Mouse (Mus musculus): ENCODE data around the gene Htr3a. TPM values are rescaled to one million over a fixed set of nuclear protein-coding genes. Genes with fewer than 3 reads are reported as not detected.

The Htr3a gene
- total RNA-seq, 2 experiments from 2014 or later: 7.4 to 10.1 TPM

DNA sequence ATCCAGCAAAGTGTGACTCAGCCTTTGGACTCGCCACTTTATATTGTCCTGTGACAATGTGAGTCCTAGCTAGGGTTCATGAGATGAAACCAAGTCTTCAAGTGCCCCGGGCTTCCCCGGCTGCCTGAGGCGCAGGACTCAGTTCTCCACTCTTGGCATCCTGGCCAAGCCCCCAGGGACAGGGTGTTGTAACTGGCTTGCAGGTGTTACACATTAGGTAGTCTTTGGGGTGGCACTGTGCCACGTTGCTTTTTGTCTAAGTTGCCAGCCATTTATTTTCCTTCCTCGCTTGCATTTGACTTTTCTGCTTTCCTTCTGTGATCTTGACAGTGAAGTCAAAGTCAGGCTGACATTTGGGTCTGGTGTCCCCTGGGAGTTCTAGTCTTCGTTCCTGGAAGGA is 53.0 kb downstream of the Htr3a start:
- intact Hi-C loops (cut with DNase I): no loop called here
- DNase-seq (ENCODE audit: low spot score in 2 of 2): no peak

- no peak for DNase-seq (ENCODE audit: low spot score in 2 of 2)
- intact Hi-C loops (cut with DNase I): no loop called here
Measured at GRCm38 (mm10) chr9:48856240-48856639, 54.7 kb downstream of the Htr3a start.

DNA sequence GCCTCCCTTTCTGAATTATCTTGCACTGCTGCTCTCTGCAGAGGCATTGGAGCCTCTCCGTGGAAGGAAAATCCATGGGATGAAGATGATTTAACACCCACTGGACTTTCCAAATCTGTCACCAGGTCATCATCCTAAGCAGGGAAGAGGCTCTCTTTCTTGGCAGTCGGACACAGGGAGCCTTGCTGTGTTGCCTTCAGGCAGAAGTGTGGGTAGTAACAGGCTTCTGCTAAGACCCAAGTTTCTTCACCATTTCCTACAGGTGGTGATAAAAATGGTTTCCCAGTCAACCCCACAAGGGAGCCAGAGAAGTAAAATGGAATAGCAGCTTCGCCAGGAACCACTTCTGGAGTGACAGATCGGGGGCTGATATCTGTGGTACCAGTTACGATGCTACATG is 61.4 kb downstream of the Htr3a start:
- intact Hi-C loops (cut with DNase I): no loop called here

More for the DNA sequence above, 61.4 kb downstream of the Htr3a start:
- DNase-seq (ENCODE audit: low spot score in 2 of 2): no peak

Other genes with a start within 250 kb of the Htr3a start
- 10 to 100 TPM; 71.7 to 73.7 TPM for gene Zbtb16, start 74.9 kb downstream of the Htr3a start, total RNA-seq (2021)
- gene Htr3b, start 53.9 kb upstream of the Htr3a start, total RNA-seq (2021): not detected
- gene Usp28, start 74.3 kb upstream of the Htr3a start, total RNA-seq (2021): 10 to 100 TPM; 41.3 to 54.3 TPM
- 10 to 100 TPM; 15.9 to 17.6 TPM for gene Zw10, start 144.5 kb upstream of the Htr3a start, total RNA-seq (2021)
- gene Tmprss5, start 170.2 kb upstream of the Htr3a start, total RNA-seq (2021): under 1 TPM in 1 of 2 experiments, not detected in 1; 0.80 TPM